Mouse (Mus musculus): ENCODE results near the gene Cd37.

Cd37 gene

GRCm38 (mm10) chr7:45204380-45205143, 34.4 kb downstream of the Cd37 start, which contains the start of gene Ccdc155:
Gene Ccdc155 (minus strand): TSS chr7:45204892.
- peak; percentile 99 for DNase-seq (ENCODE audit: low read depth, low spot score)

GRCm38 (mm10) chr7:45202654-45203053, 36.3 kb downstream of the Cd37 start:
- no peak for DNase-seq (ENCODE audit: low read depth, low spot score)

- no peak for DNase-seq (ENCODE audit: low read depth, low spot score)
Observed at GRCm38 (mm10) chr7:45198961-45199360, 40.0 kb downstream of the Cd37 start.

DNA sequence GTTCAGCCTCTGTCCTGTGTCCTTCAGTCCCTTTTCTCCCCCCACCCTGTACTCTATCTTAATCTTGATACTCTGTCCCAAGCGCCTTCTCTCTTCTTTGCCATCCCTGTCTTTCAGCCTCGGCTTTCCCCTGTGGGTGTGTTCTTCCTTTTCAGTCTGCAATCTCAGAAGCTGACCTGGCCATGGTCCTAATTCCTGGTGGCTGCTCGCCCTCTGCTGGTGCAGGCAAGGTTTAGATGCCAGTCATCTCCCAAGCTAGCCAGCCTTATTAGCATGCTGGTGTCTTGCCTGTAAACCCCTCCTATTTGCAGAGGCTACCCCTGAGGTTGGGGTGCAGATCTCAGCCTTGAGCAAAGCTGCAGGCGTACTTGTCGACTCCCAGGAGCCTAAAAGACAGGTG, 40.5 kb downstream of the Cd37 start:
- DNase-seq (ENCODE audit: low read depth, low spot score) = peak; percentile 76

DNA sequence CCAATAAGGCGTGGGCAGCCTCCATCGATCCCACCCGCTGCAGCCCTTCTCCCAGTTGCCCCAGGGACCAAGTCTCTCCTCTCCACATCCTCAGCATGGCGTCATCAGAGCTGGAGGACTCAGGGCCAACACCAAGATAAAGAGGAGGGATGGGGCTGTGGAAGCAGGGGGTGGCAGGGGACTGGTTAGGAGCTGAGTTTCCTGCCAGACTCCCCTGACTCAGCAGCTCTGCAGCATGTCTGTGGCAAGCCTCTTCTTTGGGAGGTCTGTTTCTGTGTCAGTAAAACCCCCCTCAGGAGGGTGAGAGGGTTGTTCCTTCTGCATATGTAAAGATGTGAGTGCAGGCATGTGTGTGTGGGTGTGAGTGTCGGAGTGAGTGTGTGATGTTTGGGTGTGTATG, 41.9 kb downstream of the Cd37 start:
- no peak for DNase-seq (ENCODE audit: low read depth, low spot score)

GRCm38 (mm10) chr7:45196176-45196535, 42.8 kb downstream of the Cd37 start:
- DNase-seq (ENCODE audit: low read depth, low spot score) = no peak

- DNase-seq (ENCODE audit: low read depth, low spot score) = no peak
Observed at GRCm38 (mm10) chr7:45195341-45196175, 43.4 kb downstream of the Cd37 start.

- no peak for DNase-seq (ENCODE audit: low read depth, low spot score)
Observed at GRCm38 (mm10) chr7:45193871-45194785, 44.8 kb downstream of the Cd37 start.

- no peak for DNase-seq (ENCODE audit: low read depth, low spot score)
Observed at GRCm38 (mm10) chr7:45193406-45193805, 45.5 kb downstream of the Cd37 start.

- DNase-seq (ENCODE audit: low read depth, low spot score) = no peak
Observed at GRCm38 (mm10) chr7:45192585-45193310, 46.2 kb downstream of the Cd37 start.

DNA sequence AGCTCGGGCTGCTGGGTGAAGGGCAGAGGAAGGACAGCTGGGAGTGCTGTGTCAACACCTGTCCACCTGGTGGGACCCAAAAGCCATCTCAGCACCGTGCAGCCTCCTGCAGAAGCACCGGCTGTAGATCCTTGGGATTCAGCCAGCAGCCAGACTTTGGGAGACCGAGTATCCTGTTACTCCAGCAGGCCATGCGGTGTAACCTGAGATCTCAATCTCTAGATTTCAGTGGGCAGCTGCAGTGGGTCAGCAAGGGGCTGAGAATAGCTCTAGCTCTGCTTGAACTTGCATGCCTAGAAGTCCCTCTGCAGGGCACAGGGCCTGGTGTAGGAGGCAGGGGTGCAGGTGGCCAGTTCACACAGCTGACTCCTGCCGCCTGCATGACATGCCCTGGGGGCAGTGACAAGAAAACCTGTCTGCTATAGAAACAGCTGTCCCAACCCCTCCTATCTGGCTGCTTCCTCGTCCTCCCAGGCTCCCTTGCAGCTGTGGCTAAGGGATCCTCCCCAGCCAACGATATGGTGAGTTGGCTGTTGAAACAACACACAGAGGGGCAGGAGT, 47.0 kb downstream of the Cd37 start:
- peak; percentile 52 for DNase-seq (ENCODE audit: low read depth, low spot score)

DNA sequence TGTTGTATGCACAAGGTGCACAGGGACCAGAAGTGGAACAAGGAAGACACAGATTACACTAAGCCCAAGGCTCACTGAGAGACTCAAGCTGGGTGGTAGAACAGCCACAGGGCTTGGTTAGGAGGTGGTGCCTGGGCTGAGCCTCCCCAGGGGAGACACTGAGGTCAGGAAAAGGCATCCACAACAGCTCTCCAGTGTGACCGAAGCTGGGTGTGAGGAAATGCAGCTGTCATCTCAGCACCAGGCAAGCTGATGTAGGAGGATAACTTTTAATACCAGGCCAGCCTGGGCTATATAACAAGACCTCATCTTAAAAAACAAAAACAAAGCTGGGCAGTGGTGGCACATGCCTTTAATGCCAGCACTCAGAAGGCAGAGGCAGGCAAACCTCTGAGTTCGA, 47.8 kb downstream of the Cd37 start:
- no peak for DNase-seq (ENCODE audit: low read depth, low spot score)

- no peak for DNase-seq (ENCODE audit: low read depth, low spot score)
Observed at GRCm38 (mm10) chr7:45190186-45190585, 48.7 kb downstream of the Cd37 start.

DNA sequence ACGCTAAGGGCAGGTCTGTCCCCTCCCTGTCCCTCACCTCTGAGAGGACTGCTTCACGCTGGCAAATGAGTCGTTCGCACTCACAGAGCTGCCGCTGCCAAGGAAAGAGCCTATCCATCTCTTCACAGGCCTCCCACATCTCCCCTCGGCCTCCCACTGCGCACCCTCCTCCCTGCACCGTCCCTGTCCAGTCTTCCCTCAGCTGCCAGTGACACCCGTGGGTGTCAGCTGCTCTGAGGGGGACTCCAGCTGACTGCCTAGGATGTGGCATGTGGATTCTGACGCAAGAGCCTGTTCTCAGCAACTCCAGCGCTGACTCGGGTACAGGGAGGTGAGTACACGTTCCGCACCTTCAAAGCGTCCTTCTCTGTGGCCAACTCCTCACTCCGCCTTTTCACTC, 49.3 kb downstream of the Cd37 start:
- no peak for DNase-seq (ENCODE audit: low read depth, low spot score)

- DNase-seq (ENCODE audit: low read depth, low spot score) = no peak
Observed at GRCm38 (mm10) chr7:45185921-45186320, 53.0 kb downstream of the Cd37 start.

DNA sequence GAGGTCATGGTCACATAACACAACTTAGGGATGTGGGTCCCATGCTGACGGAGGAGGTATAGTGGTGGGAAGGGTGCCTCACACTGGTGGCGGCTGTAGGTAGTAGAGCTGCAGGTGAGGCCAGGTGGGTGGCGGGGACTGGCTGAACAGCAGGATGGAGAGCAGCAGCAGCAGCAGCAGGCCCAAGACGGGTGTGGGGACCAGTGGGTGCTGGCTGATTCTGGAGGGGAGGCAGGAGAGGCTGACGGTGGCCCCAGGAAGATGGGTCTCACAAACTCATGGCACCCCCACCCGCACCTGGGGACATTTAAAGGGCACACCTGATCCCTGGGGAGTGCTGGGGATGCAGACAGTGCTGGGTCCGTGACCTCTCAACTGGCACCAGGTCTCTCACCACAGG, 55.2 kb downstream of the Cd37 start:
- DNase-seq (ENCODE audit: low read depth, low spot score) = no peak
